Mouse (Mus musculus): ENCODE results near the gene Mcur1.

DNA sequence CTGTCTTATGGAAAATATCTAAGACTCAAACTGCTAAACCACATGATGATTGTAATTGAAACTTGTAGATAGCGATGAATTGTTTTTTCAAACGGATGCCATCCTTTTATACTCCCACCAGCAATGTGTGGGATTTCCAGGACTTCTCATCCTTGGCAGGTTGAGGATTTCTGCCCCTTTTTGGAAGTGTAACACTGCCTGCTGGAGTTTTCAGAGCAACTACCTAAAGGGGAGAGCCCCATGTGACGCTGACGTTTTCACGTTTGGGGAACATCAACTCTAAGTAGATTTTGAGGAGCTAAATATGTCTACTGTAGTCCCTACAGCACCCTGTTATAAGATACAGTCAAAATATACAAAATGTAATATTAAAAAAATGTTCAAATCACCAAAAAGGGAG lies 2.7 kb upstream of the Mcur1 start:
- TF ChIP-seq CTCF (IDR thresholded peaks at IDR 0.05; ENCODE audit: control insufficient read depth, insufficient read depth, low read length) (no peak), POLR2A (IDR thresholded peaks at IDR 0.05; ENCODE audit: borderline replicate concordance, control insufficient read depth, low read depth, low read length) (no peak)

Data from bone marrow, adult 2 months (tissue).